Mouse (Mus musculus) limb, embryonic 10.5 days (tissue): ENCODE measurements around the gene 1700014D04Rik. TPM values are rescaled to one million over a fixed set of nuclear protein-coding genes. Genes with fewer than 3 reads are reported as not detected.
"Not testable (repeated sequence)": the region's sequence is repeated elsewhere in the genome, so short reads cannot be mapped to it uniquely, and the experiment has no call there.

Source experiments
- DNase-seq: peaks from one replicate; pipeline ENCODE4 v3.0.0-alpha.2; 2017; ENCODE audit warnings: low spot score
- H3K27ac ChIP-seq: fragments of 300-500 bp; sonication (generic); 2 replicates; pipeline ENCODE4 v1.5.1; 2016; ENCODE audit warnings: mild to moderate bottlenecking
- H3K27me3 ChIP-seq: fragments of 300-500 bp; sonication (generic); 2 replicates; pipeline ENCODE4 v1.6.1; 2016; ENCODE audit warnings: low read depth, mild to moderate bottlenecking; ENCODE audit not compliant: poor library complexity, severe bottlenecking
- H3K36me3 ChIP-seq: fragments of 300-500 bp; sonication (generic); 2 replicates; pipeline ENCODE4 v1.6.1; 2016; ENCODE audit warnings: mild to moderate bottlenecking, moderate library complexity
- H3K4me1 ChIP-seq: fragments of 300-500 bp; sonication (generic); 2 replicates; pipeline ENCODE4 v1.6.1; 2016
- H3K4me3 ChIP-seq: fragments of 300-500 bp; sonication (generic); 2 replicates; pipeline ENCODE4 v1.5.1; 2016; ENCODE audit warnings: mild to moderate bottlenecking, moderate library complexity
- H3K9me3 ChIP-seq: fragments of 300-500 bp; sonication (generic); replicated peaks from 2 replicates; pipeline ENCODE4 v1.6.1; 2016; ENCODE audit warnings: mild to moderate bottlenecking
- WGBS: fragments of 180-500 bp; shearing (Covaris S2); methylation state at CpG from one replicate; pipeline ENCODE4 v1.1.7; 2016; 5-methylcytosine and 5-hydroxymethylcytosine counted together
- polyA plus RNA-seq: library from polyadenylated mRNA; unstranded; fragments of >200 nt; fragmentation: Nextera tagmentation; extraction: Ambion mirVana; gene quantifications from 2 replicates; pipeline ENCODE4 v1.2.1, GENCODE M21; 2016

The 1700014D04Rik gene
- polyA plus RNA-seq, 1 experiment from 2014 or later: 0.31 TPM

DNA sequence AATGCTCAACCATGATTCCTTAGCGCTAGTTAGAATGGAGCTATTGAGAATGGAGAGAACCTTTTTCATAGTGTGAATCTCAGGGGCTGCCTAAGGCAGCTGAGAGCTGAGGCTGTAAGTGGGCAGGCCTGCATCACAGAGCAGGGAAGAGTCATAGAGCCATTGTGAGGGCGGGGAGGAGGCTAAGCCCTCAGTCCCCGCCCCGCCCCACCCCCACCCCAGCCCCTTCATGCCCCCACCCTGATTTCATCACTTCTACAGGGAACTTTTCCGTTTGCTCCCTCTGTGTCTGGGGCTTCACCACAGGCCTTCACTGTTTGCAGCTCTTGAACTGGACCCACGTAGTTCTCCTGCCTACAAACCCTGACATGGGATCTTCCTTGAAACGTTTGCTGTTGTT lies 14.9 kb downstream of the 1700014D04Rik start, which contains the start of gene Spata31d1d:
Gene Spata31d1d, minus strand, starts transcription at position 101 of the 400 bp plus-strand sequence.
- peaks cover 3% of the 10 kb centered on the region; the same call in 1 of the 2 replicates for H3K4me1 ChIP-seq
- no peak within 1 kb of the TSS for H3K27ac ChIP-seq
- no peak within 1 kb of the TSS for H3K4me3 ChIP-seq
- H3K9me3 ChIP-seq: no peaks in the 10 kb centered on the region
- peaks cover 17% of the 10 kb centered on the region for H3K27me3 ChIP-seq
- WGBS: 46% methylated on average over 7 of the region's 7 CpGs
- DNase-seq: no peak
- no peaks in the 10 kb centered on the region for H3K36me3 ChIP-seq

DNA sequence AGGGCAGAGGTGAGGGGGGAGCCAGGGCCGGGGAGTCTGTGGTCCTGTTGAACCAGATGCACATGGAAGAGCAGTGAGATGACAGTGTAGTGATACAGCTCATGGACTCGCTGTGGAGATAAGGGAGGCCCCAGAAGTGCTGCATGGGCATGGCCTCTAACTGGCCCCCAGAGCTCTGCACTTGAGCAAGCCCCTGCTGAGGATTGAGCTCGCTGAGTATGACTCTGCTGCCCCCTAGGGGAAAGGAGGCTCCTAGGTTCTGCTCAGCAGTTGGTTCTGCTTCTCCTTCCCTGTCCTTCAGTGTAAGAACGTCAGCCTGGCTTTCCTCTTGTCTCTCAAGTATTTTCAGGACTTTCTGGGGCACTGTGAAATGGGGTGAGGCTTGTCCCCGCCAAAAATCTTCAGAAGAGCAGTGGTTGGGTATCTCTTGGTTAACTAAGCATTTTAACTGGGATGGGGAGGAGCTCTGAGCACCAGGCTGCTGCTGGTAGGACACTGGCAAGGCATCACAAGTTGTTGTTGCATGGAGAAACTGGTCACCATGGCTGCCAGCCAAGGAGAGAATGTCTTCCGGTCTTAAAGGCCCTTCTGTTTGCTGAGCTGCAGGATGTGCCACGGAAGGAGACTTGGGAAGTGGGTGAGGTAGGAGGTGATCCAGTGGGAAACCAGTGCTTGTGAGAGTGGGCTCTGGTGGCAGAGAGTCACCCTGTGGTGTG lies 18.0 kb downstream of the 1700014D04Rik start:
- Histone ChIP-seq H3K4me3 (no peak overlapping the region), H3K27ac (no peak overlapping the region), H3K4me1 (peaks cover 17% of the 10 kb centered on the region), H3K9me3 (no peaks in the 10 kb centered on the region), H3K36me3 (no peaks in the 10 kb centered on the region), H3K27me3 (peaks cover 25% of the 10 kb centered on the region)
- 30% methylated on average over 7 of the region's 7 CpGs for WGBS
- peak; percentile 85 for DNase-seq

DNA sequence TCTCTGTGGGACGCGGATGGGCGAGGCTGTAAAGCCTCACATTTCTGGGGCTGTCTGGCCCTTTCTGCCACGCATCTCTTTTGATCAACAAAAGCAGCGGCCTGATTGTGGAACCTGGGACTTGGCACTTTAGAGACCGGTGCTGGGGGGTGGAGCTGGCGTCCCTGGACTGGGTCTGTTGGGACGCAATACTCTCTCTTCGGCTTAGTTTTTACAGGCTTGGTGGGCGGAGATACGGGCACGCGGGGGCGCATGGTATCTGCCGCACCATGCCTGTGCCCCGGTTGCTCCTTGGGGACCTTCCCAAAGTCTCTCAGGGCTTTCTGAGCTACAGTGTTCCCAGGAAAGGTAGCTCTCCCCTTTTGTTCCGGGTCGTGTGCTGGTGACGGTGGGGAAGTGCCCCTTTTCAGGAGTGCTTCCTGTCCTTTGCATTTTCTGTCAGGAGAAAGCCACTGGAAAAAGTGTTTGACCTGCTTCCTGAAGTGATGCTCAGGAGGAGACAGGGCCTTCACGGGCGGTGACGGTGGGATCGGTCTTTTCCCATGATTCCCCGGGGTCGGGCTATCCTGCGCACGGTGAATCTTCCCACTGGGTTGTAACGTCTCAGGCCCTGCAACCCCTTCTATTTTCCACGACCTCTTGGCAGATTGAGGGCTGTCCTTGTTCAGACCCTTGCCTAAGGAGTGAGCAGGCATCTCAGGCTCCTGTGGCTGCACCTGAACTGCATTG lies 20.2 kb downstream of the 1700014D04Rik start:
- Histone ChIP-seq H3K36me3 (no peaks in the 10 kb centered on the region), H3K4me3 (peak overlapping the region; percentile 38), H3K27ac (peak overlapping the region; percentile 50), H3K27me3 (peaks cover 25% of the 10 kb centered on the region), H3K4me1 (peaks cover 17% of the 10 kb centered on the region), H3K9me3 (no peaks in the 10 kb centered on the region)
- 30% methylated on average over 29 of the region's 29 CpGs for WGBS
- DNase-seq: no peak

DNA sequence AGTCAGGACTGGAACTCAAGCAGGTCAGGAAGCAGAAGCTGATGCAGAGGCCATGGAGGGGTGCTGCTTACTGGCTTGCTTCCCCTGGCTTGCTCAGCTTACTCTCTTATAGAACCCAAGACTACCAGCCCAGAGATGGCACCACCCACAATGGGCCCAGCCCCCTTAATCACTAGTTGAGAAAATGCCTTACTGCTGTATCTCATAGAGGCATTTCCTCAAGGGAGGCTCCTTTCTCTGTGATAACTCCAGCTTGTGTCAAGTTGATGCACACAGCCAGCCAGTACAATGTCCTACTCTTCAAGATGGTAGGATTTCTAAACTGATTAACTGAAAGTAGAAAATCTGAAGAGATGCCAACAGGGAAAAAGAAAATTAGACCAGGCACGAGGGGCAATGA lies 24.5 kb downstream of the 1700014D04Rik start:
- not testable (repeated sequence) for DNase-seq, H3K36me3 ChIP-seq, H3K27ac ChIP-seq, H3K9me3 ChIP-seq, H3K4me3 ChIP-seq
- WGBS: 90% methylated on average over 1 of the region's 1 CpGs
- Histone ChIP-seq H3K4me1 (peaks cover 25% of the 10 kb centered on the region), H3K27me3 (peaks cover 13% of the 10 kb centered on the region)

DNA sequence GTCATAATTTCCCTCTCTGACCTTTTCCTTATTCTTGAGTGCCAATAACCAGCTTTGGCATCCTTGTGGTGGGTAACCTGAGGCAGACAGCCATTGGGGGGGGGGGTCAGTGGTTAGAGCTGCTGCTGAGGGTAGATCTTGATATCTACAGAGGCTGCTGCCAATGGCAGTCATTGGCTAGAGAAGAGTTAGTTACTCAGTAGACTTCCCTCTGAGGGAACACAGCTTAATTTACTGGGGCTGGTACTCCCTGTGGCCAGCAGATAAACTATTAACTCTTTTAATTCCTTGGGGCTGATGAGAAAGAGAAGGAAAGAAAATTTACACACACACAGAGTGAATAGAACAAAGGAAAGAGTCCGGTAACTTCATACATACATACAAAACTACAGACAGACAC lies 27.1 kb downstream of the 1700014D04Rik start:
- H3K9me3 ChIP-seq: no peaks in the 10 kb centered on the region
- no peak overlapping the region for H3K27ac ChIP-seq
- H3K4me1 ChIP-seq: peaks cover 13% of the 10 kb centered on the region
- H3K36me3 ChIP-seq: no peaks in the 10 kb centered on the region
- DNase-seq: no peak
- WGBS: 93% methylated on average over 1 of the region's 1 CpGs
- no peak overlapping the region for H3K4me3 ChIP-seq
- H3K27me3 ChIP-seq: no peaks in the 10 kb centered on the region

DNA sequence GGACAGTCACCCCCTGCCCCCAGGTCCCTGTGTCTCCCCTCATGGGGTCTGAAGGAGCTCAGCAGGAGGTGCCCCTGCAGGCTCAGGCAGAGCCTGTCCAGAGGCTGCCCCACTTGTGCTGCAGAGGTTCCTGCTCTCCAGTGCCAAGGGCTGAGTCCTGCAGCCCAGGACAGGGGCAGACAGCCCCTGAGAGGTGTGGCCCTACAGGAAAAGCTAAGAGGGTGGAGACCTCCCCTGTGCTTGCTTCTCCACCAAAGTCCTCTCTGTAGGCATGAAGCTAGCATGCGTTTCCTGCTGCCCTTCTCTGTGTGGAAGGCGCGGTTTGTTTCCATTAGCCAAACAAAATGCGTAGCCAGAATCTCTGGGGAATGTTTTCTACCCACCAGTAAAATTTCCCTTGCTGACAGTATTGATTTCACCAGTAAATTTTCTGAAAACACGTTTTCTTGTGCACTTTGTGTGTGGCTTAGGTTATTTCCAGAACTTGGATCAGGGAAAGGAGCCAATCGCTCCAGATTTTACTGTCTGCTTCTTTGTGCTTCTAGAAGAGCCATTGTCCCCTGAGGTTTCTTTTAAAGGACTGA lies 27.6 kb downstream of the 1700014D04Rik start:
- not testable (repeated sequence) for H3K4me3 ChIP-seq, H3K27me3 ChIP-seq, H3K27ac ChIP-seq, H3K9me3 ChIP-seq, H3K4me1 ChIP-seq, DNase-seq, H3K36me3 ChIP-seq
- WGBS: 43% methylated on average over 6 of the region's 6 CpGs

DNA sequence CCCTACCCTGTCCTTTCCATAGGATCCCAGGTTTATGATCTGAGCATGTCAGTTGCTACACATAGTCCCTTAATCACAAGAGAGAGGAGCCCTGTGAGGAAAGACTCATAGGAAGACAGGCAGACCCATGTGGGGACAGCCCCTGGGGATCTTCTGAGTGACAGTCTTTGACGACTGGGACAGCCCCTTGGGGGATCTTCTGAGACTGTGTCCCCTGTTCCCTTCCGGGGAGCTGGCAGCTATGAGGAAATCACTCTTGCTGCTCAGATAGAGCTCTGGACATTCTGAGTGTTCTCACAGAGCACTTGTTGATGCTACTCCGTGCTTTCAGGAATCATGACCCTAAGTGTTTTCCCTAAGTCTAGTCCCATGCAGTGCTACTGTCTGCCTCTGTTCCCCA lies 32.8 kb downstream of the 1700014D04Rik start:
- no peaks in the 10 kb centered on the region for H3K9me3 ChIP-seq
- H3K27me3 ChIP-seq: no peaks in the 10 kb centered on the region
- H3K4me1 ChIP-seq: no peaks in the 10 kb centered on the region
- H3K4me3 ChIP-seq: no peak overlapping the region
- DNase-seq: no peak
- H3K27ac ChIP-seq: no peak overlapping the region
- 44% methylated on average over 3 of the region's 3 CpGs for WGBS
- no peaks in the 10 kb centered on the region for H3K36me3 ChIP-seq

DNA sequence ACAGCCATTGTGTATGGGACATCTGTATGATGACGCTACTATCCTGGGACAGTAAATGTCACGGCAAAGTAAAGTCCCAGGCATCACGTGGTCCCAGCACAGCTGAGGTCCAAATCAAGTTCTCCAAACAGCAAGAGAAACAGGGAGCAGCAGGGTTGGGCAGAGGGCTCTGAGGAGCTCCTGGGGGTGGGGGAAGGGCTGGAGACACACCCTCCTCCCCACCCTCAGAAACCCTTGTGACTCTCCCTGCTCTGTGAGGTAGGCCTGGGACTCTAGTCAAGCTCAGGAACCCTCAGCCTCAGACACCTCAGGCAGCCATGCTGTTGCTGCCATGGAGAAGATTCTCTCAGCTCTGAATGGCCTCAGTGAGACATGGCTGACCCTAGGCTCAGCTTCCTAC lies 34.6 kb downstream of the 1700014D04Rik start, which contains the start of gene Spata31d1b:
Gene Spata31d1b, plus strand, starts transcription at position 301 of the 400 bp plus-strand sequence.
- H3K9me3 ChIP-seq: not testable (repeated sequence)
- WGBS: 81% methylated on average over 3 of the region's 3 CpGs

DNA sequence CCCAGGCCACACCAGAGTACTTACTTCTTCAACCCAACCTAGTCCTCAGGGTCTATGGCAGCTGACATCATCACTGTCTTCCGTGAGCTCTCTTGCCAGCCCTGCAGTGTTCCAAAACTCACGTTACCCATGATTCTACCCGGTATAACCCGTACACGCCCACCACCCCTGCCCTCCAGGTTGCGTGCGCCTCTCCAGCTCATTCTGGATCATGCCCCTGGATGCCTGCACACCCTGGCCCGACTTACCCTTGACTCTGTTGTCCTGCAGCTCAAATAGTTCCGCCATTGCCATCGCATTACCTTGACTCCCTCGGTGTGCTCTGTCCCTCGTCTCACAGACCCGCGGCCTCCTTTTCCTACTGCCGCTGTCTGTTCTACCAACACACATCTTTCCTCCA lies 36.3 kb downstream of the 1700014D04Rik start, which contains the start of gene Spata31d1a:
Gene Spata31d1a, minus strand, starts transcription at position 101 of the 400 bp plus-strand sequence.
- 86% methylated on average over 15 of the region's 15 CpGs for WGBS

More for the DNA sequence above, 34.6 kb downstream of the 1700014D04Rik start, which contains the start of gene Spata31d1b:
- H3K27me3 ChIP-seq, H3K36me3 ChIP-seq, H3K4me3 ChIP-seq, H3K27ac ChIP-seq, DNase-seq, H3K4me1 ChIP-seq: not testable (repeated sequence)

DNA sequence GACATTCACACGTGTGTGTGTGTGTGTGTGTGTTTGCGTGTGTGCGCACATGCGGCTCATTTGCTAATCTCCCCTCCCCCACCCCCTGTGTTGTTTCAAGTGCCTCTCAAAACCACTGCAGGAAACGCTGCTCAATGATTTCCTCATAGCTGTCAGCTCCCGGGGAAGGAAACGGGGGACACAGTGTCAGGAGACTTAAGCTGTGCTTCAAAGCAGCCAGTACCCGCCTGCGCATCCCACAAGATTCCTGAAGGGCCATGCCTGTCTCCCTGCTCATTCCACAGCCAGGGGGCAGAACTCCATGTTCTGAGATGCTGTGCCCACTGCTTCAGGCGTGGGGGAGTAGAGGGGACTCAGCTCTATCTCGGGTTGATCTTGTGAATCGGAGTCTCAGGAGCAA lies 42.0 kb downstream of the 1700014D04Rik start:
- Histone ChIP-seq H3K36me3 (no peaks in the 10 kb centered on the region), H3K27me3 (no peaks in the 10 kb centered on the region), H3K9me3 (no peaks in the 10 kb centered on the region), H3K4me1 (peaks cover 13% of the 10 kb centered on the region), H3K4me3 (no peak overlapping the region), H3K27ac (peak overlapping the region; percentile 36; the same call in 1 of the 2 replicates)
- 67% methylated on average over 12 of the region's 12 CpGs for WGBS
- no peak for DNase-seq

More for the DNA sequence above, 36.3 kb downstream of the 1700014D04Rik start, which contains the start of gene Spata31d1a:
- Histone ChIP-seq H3K27me3 (no peaks in the 10 kb centered on the region), H3K4me1 (no peaks in the 10 kb centered on the region), H3K27ac (no peak within 1 kb of the TSS), H3K4me3 (no peak within 1 kb of the TSS), H3K9me3 (no peaks in the 10 kb centered on the region), H3K36me3 (no peaks in the 10 kb centered on the region)
- DNase-seq: no peak

DNA sequence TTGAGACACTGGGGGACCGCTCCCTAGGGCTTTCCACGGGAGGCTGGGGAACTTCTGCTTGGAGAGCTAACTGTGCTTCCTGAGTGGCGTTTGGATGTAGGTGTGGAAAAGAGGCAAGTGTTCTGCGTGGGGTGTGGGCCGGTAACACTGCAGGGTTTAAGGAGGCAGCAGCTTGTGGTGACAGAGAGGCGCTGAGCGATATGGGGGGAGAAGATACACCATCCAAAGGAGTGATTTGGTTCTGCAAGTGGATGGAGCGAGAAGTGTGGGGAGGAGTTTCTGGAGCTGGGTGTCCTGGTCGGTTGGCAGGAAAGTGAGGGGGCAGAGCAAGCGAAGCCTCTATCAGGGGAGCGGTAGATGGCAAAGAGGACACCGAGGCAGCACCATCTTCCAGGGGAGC lies 43.0 kb downstream of the 1700014D04Rik start:
- Histone ChIP-seq H3K27me3 (no peaks in the 10 kb centered on the region), H3K9me3 (no peaks in the 10 kb centered on the region), H3K4me3 (no peak overlapping the region), H3K36me3 (no peaks in the 10 kb centered on the region), H3K4me1 (peaks cover 13% of the 10 kb centered on the region), H3K27ac (no peak overlapping the region)
- no peak for DNase-seq
- WGBS: 90% methylated on average over 12 of the region's 12 CpGs

DNA sequence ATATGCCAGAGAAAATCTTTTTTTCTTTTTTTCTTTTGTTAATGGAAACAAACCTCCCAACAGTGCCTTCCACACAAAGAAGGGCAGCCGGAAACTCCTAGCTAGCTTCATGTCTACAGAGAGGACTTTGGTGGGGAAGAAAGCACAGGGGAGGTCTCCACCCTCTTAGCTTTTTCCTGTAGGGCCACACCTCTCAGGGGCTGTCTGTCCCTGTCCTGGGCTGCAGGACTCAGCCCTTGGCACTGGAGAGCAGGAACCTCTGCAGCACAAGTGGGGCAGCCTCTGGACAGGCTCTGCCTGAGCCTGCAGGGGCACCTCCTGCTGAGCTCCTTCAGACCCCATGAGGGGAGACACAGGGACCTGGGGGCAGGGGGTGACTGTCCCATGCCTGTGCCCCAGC lies 46.4 kb downstream of the 1700014D04Rik start:
- not testable (repeated sequence) for H3K4me3 ChIP-seq, H3K36me3 ChIP-seq, DNase-seq, H3K27me3 ChIP-seq, H3K9me3 ChIP-seq, H3K27ac ChIP-seq
- 76% methylated on average over 1 of the region's 1 CpGs for WGBS
- H3K4me1 ChIP-seq: peaks cover 13% of the 10 kb centered on the region

DNA sequence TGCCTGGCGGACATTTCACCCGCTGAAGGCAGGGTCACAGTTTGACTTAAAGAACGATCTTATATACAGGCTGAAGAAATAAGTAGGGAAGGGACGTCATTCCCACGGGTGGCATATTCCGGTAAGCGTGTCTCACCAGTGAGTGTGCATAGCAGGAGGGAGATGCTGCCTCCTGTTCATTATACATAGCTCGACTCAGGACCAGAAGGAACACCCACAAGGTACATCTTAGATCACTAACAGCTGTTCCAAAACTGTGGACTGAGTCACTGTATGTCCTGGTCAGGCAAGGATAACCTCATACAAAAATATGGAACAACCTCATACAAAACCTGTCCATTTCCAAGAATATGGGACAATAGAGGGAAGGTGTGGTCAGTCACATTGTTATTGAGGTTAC lies 47.4 kb downstream of the 1700014D04Rik start:
- H3K27me3 ChIP-seq: no peaks in the 10 kb centered on the region
- no peak for DNase-seq
- 90% methylated on average over 8 of the region's 8 CpGs for WGBS
- H3K27ac ChIP-seq: no peak overlapping the region
- no peak overlapping the region for H3K4me3 ChIP-seq
- H3K36me3 ChIP-seq: no peaks in the 10 kb centered on the region
- H3K4me1 ChIP-seq: peaks cover 5% of the 10 kb centered on the region
- H3K9me3 ChIP-seq: no peaks in the 10 kb centered on the region
